In the genomic region with DNA sequence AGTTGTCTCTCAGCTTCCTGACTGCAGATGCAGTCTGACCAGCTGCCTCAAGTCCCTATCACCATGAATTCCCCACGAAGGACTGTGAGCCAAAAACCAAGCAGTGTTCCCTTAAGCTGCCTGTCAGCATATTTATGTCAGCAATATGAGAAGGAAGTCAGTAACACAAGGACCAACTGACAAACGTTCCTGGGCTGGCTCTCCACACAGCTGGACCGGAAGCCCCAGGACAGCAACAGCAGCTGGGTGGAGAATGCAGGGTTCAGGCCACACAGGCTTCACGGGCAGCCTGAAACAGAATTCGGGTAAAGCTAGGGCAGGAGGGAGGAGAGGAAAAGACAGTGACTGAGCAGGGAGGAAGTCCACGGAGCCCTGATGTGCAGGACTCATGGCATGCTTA, we compare ENCODE assay signal across 9 mouse cellular contexts. TPM values are rescaled to one million over a fixed set of nuclear protein-coding genes. Genes with fewer than 3 reads are reported as not detected.
DNase-seq lines count a peak whose midpoint lies in the region; ATAC-seq and TF ChIP-seq lines count a peak whose summit lies in the region.
"Had no signal": no experiment of that assay in that cellular context is flagged by ENCODE, and none has a peak within 500 bp of the region (broad histone marks: within the 10 kb centered on the region; RNA-seq: fewer than 3 reads in every experiment).

No protein-coding gene starts in this region.

- no peak overlapping the region for H3K4me2 ChIP-seq in intestine, embryonic 14.5 days (ENCODE audit: low read length)
- H3K4me2 ChIP-seq in liver, embryonic 14.5 days (ENCODE audit: low read depth): no peak overlapping the region
- H3K4me2 ChIP-seq in stomach, embryonic 16.5 days (ENCODE audit: low read depth, low read length): 0 out of 2 replicates have a peak overlapping the region, but pooled peaks have one; percentile 4
- H3K4me2 ChIP-seq in midbrain, embryonic 15.5 days: no peak overlapping the region

- H3K9ac ChIP-seq in intestine, embryonic 14.5 days (ENCODE audit: low read length): no peak overlapping the region; the same call in 1 of the 2 replicates
- H3K9ac ChIP-seq in liver, embryonic 14.5 days (replicated peaks): no peak overlapping the region
- H3K9ac ChIP-seq in stomach, embryonic 16.5 days (ENCODE audit: low read length): peak overlapping the region; percentile 23
- no peak overlapping the region for H3K9ac ChIP-seq in midbrain, embryonic 15.5 days

- peak; percentile 40 for DNase-seq in urinary bladder, postnatal 14 days (ENCODE audit: low spot score)
- no peak for DNase-seq in urinary bladder, postnatal 25 days (ENCODE audit: low spot score)
- no peak for DNase-seq in intestine, embryonic 14.5 days (ENCODE audit: low spot score)
- no peak for DNase-seq in liver, embryonic 14.5 days (ENCODE audit: low read depth in 3 of 3, low spot score in 3 of 3)
- DNase-seq in layer of hippocampus, adult 9-10 months (ENCODE audit: low spot score): no peak
- DNase-seq in frontal cortex, adult 2 months (ENCODE audit: extremely low spot score in 1 of 2, low spot score in 1 of 2): no peak

- H3K36me3 ChIP-seq in intestine, embryonic 14.5 days (ENCODE audit: control insufficient read depth, insufficient read depth, low read length): no peaks in the 10 kb centered on the region
- no peaks in the 10 kb centered on the region for H3K36me3 ChIP-seq in liver, embryonic 14.5 days (replicated peaks; ENCODE audit: control insufficient read depth, insufficient read depth, low read depth)
- H3K36me3 ChIP-seq in stomach, embryonic 16.5 days (ENCODE audit: control insufficient read depth, insufficient read depth, low read length): no peaks in the 10 kb centered on the region
- H3K36me3 ChIP-seq in midbrain, embryonic 15.5 days (replicated peaks): no peaks in the 10 kb centered on the region

- 41% methylated on average over 6 of the region's 6 CpGs for WGBS in intestine, embryonic 14.5 days
- 8% methylated on average over 6 of the region's 6 CpGs for WGBS in liver, embryonic 14.5 days (ENCODE audit: insufficient replicate concordance)
- WGBS in stomach, embryonic 16.5 days: 24% methylated on average over 6 of the region's 6 CpGs
- WGBS in midbrain, embryonic 15.5 days: 72% methylated on average over 6 of the region's 6 CpGs

- H3K4me3 ChIP-seq in intestine, embryonic 14.5 days (ENCODE audit: low read depth, low read length): no peak overlapping the region
- no peak overlapping the region for H3K4me3 ChIP-seq in liver, embryonic 14.5 days (ENCODE audit: insufficient read depth in 1 of 2, low read depth in 2 of 2, low read length in 2 of 2)
- H3K4me3 ChIP-seq in stomach, embryonic 16.5 days (replicated peaks; ENCODE audit: low read length): no peak overlapping the region
- no peak overlapping the region for H3K4me3 ChIP-seq in midbrain, embryonic 15.5 days

- H3K27me3 ChIP-seq in intestine, embryonic 14.5 days (replicated peaks; ENCODE audit: control insufficient read depth, insufficient read depth, low read length): no peaks in the 10 kb centered on the region
- H3K27me3 ChIP-seq in liver, embryonic 14.5 days (ENCODE audit: control insufficient read depth, insufficient read depth, low read length): no peaks in the 10 kb centered on the region
- no peaks in the 10 kb centered on the region for H3K27me3 ChIP-seq in stomach, embryonic 16.5 days (ENCODE audit: control insufficient read depth, insufficient read depth, low read length)
- H3K27me3 ChIP-seq in midbrain, embryonic 15.5 days (replicated peaks): no peaks in the 10 kb centered on the region
- H3K27me3 ChIP-seq: Patski had no signal

- TF ChIP-seq EP300 in liver, embryonic 14.5 days (IDR thresholded peaks at IDR 0.05; ENCODE audit: low read depth): no peak

- H3K9me3 ChIP-seq in intestine, embryonic 14.5 days (ENCODE audit: control insufficient read depth, low read length): no peaks in the 10 kb centered on the region
- no peaks in the 10 kb centered on the region for H3K9me3 ChIP-seq in liver, embryonic 14.5 days (ENCODE audit: control insufficient read depth, low read length)
- H3K9me3 ChIP-seq in stomach, embryonic 16.5 days (replicated peaks; ENCODE audit: control insufficient read depth, low read length): no peaks in the 10 kb centered on the region
- H3K9me3 ChIP-seq in midbrain, embryonic 15.5 days: no peaks in the 10 kb centered on the region

- TF ChIP-seq CTCF in liver, embryonic 14.5 days (IDR thresholded peaks at IDR 0.05; ENCODE audit: low read depth): no peak

- H3K27ac ChIP-seq in intestine, embryonic 14.5 days (ENCODE audit: low read depth): peak overlapping the region; percentile 52
- H3K27ac ChIP-seq in liver, embryonic 14.5 days: no peak overlapping the region
- peak overlapping the region; percentile 78 for H3K27ac ChIP-seq in stomach, embryonic 16.5 days (ENCODE audit: low read length)
- no peak overlapping the region for H3K27ac ChIP-seq in midbrain, embryonic 15.5 days

- peaks cover 28% of the 10 kb centered on the region for H3K4me1 ChIP-seq in intestine, embryonic 14.5 days (replicated peaks; ENCODE audit: control insufficient read depth, insufficient read depth, low read length)
- H3K4me1 ChIP-seq in liver, embryonic 14.5 days (replicated peaks; ENCODE audit: control insufficient read depth in 2 of 2, insufficient read depth in 2 of 2, low read length in 1 of 2): peaks cover 0 to 26% of the 10 kb centered on the region in 2 experiments; a peak in 2 of 4 replicates
- H3K4me1 ChIP-seq in stomach, embryonic 16.5 days (ENCODE audit: control insufficient read depth, insufficient read depth, low read length): peaks cover 28% of the 10 kb centered on the region
- H3K4me1 ChIP-seq in midbrain, embryonic 15.5 days: peaks cover 6% of the 10 kb centered on the region; the same call in 1 of the 2 replicates

- no peak for ATAC-seq in intestine, embryonic 14.5 days (replicated peaks; ENCODE audit: low FRiP score, low TSS enrichment, low read depth)
- peak; percentile 45; the same call in 1 of the 2 replicates for ATAC-seq in liver, embryonic 14.5 days (ENCODE audit: insufficient read depth)
- peak; percentile 57 for ATAC-seq in stomach, embryonic 16.5 days (ENCODE audit: insufficient read depth, low FRiP score)
- no peak for ATAC-seq in midbrain, embryonic 15.5 days (replicated peaks)
- ATAC-seq: Patski had no signal

RNA-seq across cellular contexts. Expression of a gene that starts 7.6 kb away (rescaled TPM):
- 52.5 and 57.6 TPM in 2 replicates for polyA plus RNA-seq in intestine, embryonic 14.5 days (2014; fragmentation: Nextera tagmentation; extraction: Ambion mirVana)
- 12.2 and 13.3 TPM in 2 replicates for polyA plus RNA-seq in liver, embryonic 14.5 days (2012; rRNA removed)
- polyA plus RNA-seq in liver, embryonic 14.5 days (2014; fragmentation: Nextera tagmentation; extraction: Ambion mirVana): 18.3 and 18.8 TPM in 2 replicates
- 52.7 and 53.3 TPM in 2 replicates for polyA plus RNA-seq in stomach, embryonic 16.5 days (2015; fragmentation: Nextera tagmentation; extraction: Ambion mirVana)
- 79.8 and 91.8 TPM in 2 replicates for polyA plus RNA-seq in midbrain, embryonic 15.5 days (2015; fragmentation: Nextera tagmentation; extraction: Ambion mirVana)
- polyA plus RNA-seq in frontal cortex, adult 2 months (2012; rRNA removed): 45.7 and 47.6 TPM in 2 replicates

RNA-seq across cellular contexts. Expression of a gene that starts 50.8 kb away (rescaled TPM):
- polyA plus RNA-seq in intestine, embryonic 14.5 days (2014; fragmentation: Nextera tagmentation; extraction: Ambion mirVana): 11.5 and 13.5 TPM in 2 replicates
- 7.5 and 9.2 TPM in 2 replicates for polyA plus RNA-seq in liver, embryonic 14.5 days (2012; rRNA removed)
- polyA plus RNA-seq in liver, embryonic 14.5 days (2014; fragmentation: Nextera tagmentation; extraction: Ambion mirVana): 5.0 and 5.6 TPM in 2 replicates
- polyA plus RNA-seq in stomach, embryonic 16.5 days (2015; fragmentation: Nextera tagmentation; extraction: Ambion mirVana): 7.4 TPM in 2 replicates
- polyA plus RNA-seq in midbrain, embryonic 15.5 days (2015; fragmentation: Nextera tagmentation; extraction: Ambion mirVana): 11.1 and 11.7 TPM in 2 replicates
- 44.1 and 47.8 TPM in 2 replicates for polyA plus RNA-seq in frontal cortex, adult 2 months (2012; rRNA removed)

Comparison
In these comparisons a context has a peak if more than half of its experiments do, and no peak if none do; other contexts are left out.
1. ATAC-seq: peak in liver, embryonic 14.5 days (single experiment) and stomach, embryonic 16.5 days (single experiment); none in intestine, embryonic 14.5 days (single experiment) and midbrain, embryonic 15.5 days (single experiment).
2. H3K27ac ChIP-seq: peak in intestine, embryonic 14.5 days (single experiment) and stomach, embryonic 16.5 days (single experiment); none in liver, embryonic 14.5 days (single experiment) and midbrain, embryonic 15.5 days (single experiment).